Mouse (Mus musculus): ENCODE measurements at regions not wholly inside any gene's neighbourhood (a gene's known extent, or its start where the extent isn't known, plus 50 kb on each side); places are given as distances from the start of the nearest gene placed in this dataset.

DNA sequence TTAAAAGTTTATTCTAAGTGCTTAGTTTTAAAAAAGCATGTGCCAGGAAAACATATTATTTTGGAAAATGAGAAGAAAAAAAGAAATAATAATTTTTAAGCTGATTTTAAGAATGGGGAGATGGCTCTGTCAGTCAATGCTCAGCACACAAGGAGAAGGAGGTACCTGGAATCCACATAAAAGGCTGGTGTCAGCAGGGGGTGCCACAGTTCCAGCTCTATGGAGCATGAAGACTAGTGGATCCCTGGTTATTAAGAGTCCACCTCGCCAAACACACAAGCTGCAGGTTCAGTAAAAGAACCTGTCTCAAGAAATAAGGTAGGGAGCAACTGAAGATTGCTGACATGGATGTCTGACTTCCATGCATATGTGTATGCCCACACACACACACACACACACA, 115.4 kb upstream of the Cacna2d3 start:
- no peak overlapping the region for H3K27ac ChIP-seq (replicated peaks)

DNA sequence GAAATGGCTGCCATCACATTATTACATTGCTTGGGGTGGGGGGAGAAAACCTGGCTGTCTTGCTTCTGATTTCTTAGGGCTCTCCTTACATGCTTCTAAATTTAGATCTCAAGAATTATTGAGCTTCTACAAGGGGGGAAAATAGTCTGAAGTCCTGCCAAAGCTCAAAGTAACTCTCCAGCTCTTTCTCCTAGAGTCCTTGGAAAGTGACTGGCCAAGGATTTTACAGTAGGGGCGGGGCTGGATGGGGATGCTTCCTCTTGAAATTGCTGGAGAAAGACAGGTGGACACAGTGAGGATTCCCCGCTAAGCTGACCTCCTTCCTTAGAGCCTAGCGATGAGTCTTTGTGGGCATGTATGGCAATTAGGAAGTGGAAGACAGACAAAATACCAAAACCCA, 117.9 kb upstream of the Cacna2d3 start:
- no peak for ATAC-seq (ENCODE audit: low FRiP score)

More for the DNA sequence above, 115.4 kb upstream of the Cacna2d3 start:
- no peaks in the 10 kb centered on the region for H3K27me3 ChIP-seq (replicated peaks)
- H3K9ac ChIP-seq (replicated peaks) = no peak overlapping the region
- WGBS = 74% methylated on average over 1 of the region's 1 CpGs
- no peak overlapping the region for H3K4me3 ChIP-seq (replicated peaks)
- H3K4me2 ChIP-seq = no peak overlapping the region
- H3K9me3 ChIP-seq (replicated peaks) = no peaks in the 10 kb centered on the region
- H3K36me3 ChIP-seq = no peaks in the 10 kb centered on the region
- no peaks in the 10 kb centered on the region for H3K4me1 ChIP-seq
- ATAC-seq (ENCODE audit: low FRiP score) = no peak

DNA sequence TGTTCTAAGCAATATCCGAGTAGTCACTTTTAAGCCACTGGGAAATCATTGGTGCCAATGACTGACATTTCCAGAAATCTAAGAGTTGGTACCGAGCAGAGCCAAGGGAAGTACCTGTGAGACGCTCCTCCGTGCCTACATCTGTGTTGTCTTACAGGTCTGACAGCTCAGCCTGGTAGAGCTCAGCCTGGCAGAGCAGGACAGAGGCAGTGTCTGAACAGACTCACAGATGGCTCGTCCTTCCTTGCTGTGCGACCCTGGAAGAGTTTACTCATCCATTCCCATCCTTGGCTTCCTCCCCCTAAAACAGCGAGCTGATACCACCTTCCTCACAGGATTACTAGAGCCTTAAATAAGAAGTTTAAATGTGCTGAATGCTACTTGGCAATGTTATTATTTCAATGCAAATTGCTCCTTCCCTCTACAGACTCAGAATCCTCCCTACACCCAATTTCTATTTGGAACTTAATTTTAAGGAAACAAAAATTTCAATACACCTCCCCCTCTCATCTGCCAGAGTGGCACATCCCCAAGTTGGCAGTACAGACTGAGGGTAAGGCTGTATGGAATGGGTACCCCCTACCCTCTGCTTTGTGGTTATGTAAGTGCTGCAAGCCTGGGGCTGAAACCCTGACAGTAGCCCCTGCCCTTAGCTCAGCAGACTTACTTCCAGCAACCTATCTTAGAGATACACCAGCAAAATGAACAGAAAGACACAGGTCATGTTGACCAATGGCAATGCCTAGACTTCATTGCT, 119.9 kb upstream of the Cacna2d3 start:
- Histone ChIP-seq H3K27ac (replicated peaks) (no peak overlapping the region), H3K36me3 (no peaks in the 10 kb centered on the region), H3K4me3 (replicated peaks) (no peak overlapping the region), H3K4me1 (no peaks in the 10 kb centered on the region), H3K4me2 (no peak overlapping the region), H3K9me3 (replicated peaks) (no peaks in the 10 kb centered on the region), H3K9ac (replicated peaks) (no peak overlapping the region), H3K27me3 (replicated peaks) (no peaks in the 10 kb centered on the region)
- WGBS = 90% methylated on average over 7 of the region's 7 CpGs
- no peak for ATAC-seq (ENCODE audit: low FRiP score)

More for the DNA sequence above, 117.9 kb upstream of the Cacna2d3 start:
- H3K4me1 ChIP-seq = no peaks in the 10 kb centered on the region
- H3K9ac ChIP-seq (replicated peaks) = no peak overlapping the region
- H3K36me3 ChIP-seq = no peaks in the 10 kb centered on the region
- H3K27ac ChIP-seq (replicated peaks) = no peak overlapping the region
- no peaks in the 10 kb centered on the region for H3K27me3 ChIP-seq (replicated peaks)
- WGBS = 89% methylated on average over 3 of the region's 3 CpGs
- H3K4me2 ChIP-seq = no peak overlapping the region
- no peak overlapping the region for H3K4me3 ChIP-seq (replicated peaks)
- H3K9me3 ChIP-seq (replicated peaks) = no peaks in the 10 kb centered on the region

DNA sequence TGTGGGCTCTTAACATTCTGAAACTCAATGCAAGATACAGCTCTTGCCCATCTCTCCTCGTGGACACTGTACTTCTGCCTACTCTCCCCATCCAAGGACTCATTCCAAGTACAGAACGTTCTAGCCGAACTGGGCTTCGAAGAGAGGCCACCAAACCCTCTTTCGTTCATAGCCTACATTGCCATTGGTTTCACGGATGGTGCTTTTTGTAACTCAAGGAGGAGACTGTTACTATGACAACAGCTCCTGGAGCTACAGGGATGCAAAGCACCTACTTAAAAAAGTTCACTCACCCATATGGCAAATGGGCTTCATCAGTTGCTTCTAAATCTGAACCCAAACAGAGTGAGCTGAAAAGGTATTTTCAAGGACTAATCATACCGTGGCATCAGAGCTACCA, 120.4 kb upstream of the Selenok start:
- Histone ChIP-seq H3K27ac (replicated peaks) (no peak overlapping the region), H3K9ac (replicated peaks) (no peak overlapping the region), H3K9me3 (replicated peaks) (no peaks in the 10 kb centered on the region), H3K27me3 (replicated peaks) (no peaks in the 10 kb centered on the region), H3K36me3 (no peaks in the 10 kb centered on the region), H3K4me3 (replicated peaks) (no peak overlapping the region), H3K4me2 (no peak overlapping the region), H3K4me1 (peaks cover 17% of the 10 kb centered on the region)
- WGBS = 78% methylated on average over 7 of the region's 7 CpGs
- no peak for ATAC-seq (ENCODE audit: low FRiP score)

DNA sequence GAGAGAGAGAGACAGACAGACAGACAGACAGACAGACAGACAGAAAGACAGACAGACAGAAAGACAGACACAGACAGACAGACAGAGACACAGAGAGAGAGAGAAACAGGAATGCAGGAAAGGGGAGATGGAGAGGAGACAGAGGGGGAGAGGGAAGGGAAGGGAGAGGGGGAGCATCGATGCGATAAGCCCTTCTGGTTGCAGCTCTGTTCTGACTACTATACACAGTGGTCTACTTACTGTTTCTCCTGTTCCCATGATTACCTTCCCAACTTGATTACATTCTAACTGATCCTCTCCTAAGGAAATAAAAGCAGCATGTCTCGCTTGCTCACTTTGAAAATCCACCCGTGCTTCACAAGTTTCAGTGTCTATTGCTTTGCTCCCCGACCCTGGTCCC, 116.8 kb upstream of the Selenok start:
- no peak overlapping the region for H3K9ac ChIP-seq (replicated peaks)
- H3K4me3 ChIP-seq (replicated peaks) = no peak overlapping the region
- no peaks in the 10 kb centered on the region for H3K9me3 ChIP-seq (replicated peaks)
- no peaks in the 10 kb centered on the region for H3K36me3 ChIP-seq
- H3K27ac ChIP-seq (replicated peaks) = peak overlapping the region; percentile 48
- no peak overlapping the region for H3K4me2 ChIP-seq
- 42% methylated on average over 5 of the region's 5 CpGs for WGBS
- peaks cover 17% of the 10 kb centered on the region for H3K4me1 ChIP-seq
- no peaks in the 10 kb centered on the region for H3K27me3 ChIP-seq (replicated peaks)
- ATAC-seq (ENCODE audit: low FRiP score) = peak; percentile 75

DNA sequence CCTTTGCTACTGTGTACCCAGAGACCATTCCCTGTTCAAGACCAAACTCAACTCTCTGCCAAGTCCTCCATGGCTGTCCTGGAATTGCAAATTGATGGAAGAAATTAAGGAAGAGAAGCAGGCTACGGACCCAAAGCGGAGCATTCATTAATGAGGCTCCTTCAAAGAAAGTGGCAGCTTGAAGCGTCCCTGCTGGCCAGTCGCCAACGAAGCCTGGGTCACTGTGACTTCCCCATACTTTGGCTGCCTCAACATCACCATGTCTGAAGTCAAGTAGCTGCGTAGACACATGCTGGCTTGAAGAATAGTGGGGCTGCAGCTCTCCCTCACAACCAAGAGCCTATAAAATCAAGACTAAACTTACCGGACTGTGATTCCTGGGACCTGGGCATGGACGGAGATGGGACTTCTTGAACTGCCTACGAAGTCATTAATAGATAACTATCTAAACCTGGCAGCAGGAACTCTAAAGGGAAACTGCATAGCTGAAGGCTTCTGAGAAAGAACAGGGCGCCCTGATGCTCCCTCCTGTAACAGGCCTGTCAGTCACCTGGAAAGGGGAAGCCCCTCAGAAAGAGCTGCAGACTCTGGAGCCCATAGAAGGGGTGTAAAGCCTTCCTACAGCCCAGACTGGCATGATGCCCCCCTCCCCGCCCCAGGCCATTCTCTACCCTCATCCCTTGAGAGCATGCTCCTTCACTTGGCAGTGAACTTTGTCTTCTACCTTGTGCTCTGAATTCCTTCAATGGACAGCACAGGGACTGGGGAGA, 116.0 kb upstream of the Selenok start:
- Histone ChIP-seq H3K36me3 (no peaks in the 10 kb centered on the region), H3K4me2 (no peak overlapping the region), H3K27ac (replicated peaks) (peak overlapping the region; percentile 48; the same call in 1 of the 2 replicates), H3K4me1 (peaks cover 17% of the 10 kb centered on the region), H3K9me3 (replicated peaks) (no peaks in the 10 kb centered on the region), H3K4me3 (replicated peaks) (no peak overlapping the region), H3K9ac (replicated peaks) (no peak overlapping the region), H3K27me3 (replicated peaks) (no peaks in the 10 kb centered on the region)
- 68% methylated on average over 11 of the region's 11 CpGs for WGBS
- ATAC-seq (ENCODE audit: low FRiP score) = no peak

DNA sequence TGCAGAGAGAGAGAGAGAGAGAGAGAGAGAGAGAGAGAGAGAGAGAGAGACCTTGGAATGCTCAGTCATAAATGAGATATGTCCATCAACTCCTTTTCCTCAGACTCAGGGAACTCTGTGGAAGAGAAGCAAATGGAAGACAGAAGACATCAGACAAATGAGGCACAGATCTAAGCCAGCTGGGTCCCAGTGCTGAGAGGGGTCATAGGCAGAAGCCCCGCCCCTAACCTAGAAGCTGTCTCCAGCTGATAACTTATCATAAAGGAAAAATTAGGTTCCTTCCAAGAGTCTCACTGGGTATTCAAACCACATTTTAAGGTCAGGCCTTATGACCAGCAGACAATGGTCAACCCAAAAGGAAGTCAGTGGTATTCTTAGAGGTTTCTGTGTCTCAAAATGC, 106.1 kb upstream of the Selenok start:
- no peaks in the 10 kb centered on the region for H3K36me3 ChIP-seq
- no peak overlapping the region for H3K9ac ChIP-seq (replicated peaks)
- H3K9me3 ChIP-seq (replicated peaks) = no peaks in the 10 kb centered on the region
- 100% methylated on average over 1 of the region's 1 CpGs for WGBS
- H3K27ac ChIP-seq (replicated peaks) = no peak overlapping the region
- H3K4me1 ChIP-seq = no peaks in the 10 kb centered on the region
- no peak overlapping the region for H3K4me3 ChIP-seq (replicated peaks)
- ATAC-seq (ENCODE audit: low FRiP score) = no peak
- H3K4me2 ChIP-seq = no peak overlapping the region
- H3K27me3 ChIP-seq (replicated peaks) = no peaks in the 10 kb centered on the region

DNA sequence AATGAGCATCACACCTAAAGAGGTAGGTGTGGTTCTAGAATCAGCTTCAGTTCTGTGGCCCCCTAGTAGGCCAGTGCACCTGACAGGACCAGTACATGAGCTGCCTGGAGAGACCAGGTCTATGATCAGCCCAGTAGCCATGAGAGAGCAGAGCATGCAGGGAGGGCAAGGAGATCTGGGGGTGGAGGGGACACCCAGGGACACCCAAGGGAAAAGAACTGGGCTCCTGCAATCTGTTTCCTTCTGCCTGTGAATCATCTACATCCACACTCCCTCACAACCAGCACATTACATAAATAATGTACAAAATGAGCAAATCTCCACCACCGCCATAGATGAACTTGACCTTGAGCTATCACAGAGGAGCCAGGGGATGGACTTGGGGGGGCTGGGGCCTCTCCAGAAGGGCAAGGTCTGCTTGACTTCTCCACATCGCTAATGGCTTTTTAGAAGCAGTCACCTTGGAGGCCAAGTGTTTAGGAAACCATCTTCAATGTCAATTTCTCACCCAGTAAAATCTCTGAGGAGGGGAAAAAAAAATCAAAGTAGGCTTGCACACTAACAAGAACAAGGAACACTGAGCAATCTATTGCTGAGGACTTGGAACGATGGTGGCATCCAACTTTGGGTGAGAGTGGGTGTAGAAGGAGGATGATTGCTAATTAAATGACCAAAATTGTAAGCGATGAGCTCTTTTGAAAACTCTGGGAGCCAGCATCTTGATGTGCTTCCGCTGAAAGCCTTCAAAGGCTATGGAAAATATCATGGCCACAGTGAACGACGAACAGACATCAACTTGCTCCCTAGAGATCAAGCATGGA, 101.4 kb upstream of the Selenok start:
- Histone ChIP-seq H3K9ac (replicated peaks) (no peak overlapping the region), H3K36me3 (no peaks in the 10 kb centered on the region), H3K27me3 (replicated peaks) (no peaks in the 10 kb centered on the region), H3K4me2 (no peak overlapping the region), H3K9me3 (replicated peaks) (no peaks in the 10 kb centered on the region), H3K4me1 (no peaks in the 10 kb centered on the region), H3K4me3 (replicated peaks) (no peak overlapping the region), H3K27ac (replicated peaks) (no peak overlapping the region)
- no peak for ATAC-seq (ENCODE audit: low FRiP score)
- 93% methylated on average over 7 of the region's 7 CpGs for WGBS

DNA sequence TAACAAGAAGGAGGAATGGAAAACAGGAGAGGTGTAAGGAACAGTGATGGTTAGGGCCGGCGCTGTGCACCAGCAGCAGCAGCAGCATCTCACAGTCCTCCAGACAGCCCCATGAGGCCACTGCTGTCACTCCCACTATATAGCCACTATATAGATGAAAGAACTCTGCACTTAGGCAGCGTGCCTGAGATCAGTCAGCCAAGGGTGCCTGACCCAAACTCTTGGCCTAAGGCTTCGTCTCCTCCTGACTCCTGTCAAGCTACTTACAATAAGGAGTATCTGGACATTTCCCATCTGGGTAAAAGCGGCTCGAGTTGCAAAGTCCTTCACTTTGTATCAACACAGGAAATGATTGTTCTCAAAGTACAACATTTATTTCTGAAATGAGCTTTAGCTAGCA, 100.8 kb upstream of the Selenok start:
- Histone ChIP-seq H3K4me2 (no peak overlapping the region), H3K4me3 (replicated peaks) (no peak overlapping the region), H3K4me1 (no peaks in the 10 kb centered on the region), H3K9me3 (replicated peaks) (no peaks in the 10 kb centered on the region), H3K27ac (replicated peaks) (no peak overlapping the region), H3K36me3 (no peaks in the 10 kb centered on the region), H3K27me3 (replicated peaks) (no peaks in the 10 kb centered on the region), H3K9ac (replicated peaks) (no peak overlapping the region)
- 65% methylated on average over 6 of the region's 6 CpGs for WGBS
- no peak for ATAC-seq (ENCODE audit: low FRiP score)

DNA sequence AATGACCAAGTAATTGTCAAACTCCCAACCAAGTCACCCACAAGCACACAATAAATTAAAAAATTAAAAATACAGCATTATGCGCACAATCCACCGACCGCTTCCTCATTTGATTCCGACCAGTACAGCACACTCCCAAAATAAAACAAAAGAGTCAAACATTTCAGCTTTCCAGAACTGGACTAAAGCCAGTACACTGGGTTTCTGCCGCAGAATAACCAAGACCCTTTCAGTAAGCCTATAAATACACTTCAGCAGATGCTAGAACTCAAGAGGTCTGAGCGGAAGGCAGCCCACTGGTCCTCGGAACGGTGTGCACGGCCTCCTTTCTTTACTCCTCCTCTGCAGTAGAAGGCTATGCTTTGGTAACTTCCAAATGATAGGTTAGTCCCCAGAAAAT, 98.2 kb upstream of the Selenok start:
- Histone ChIP-seq H3K4me1 (no peaks in the 10 kb centered on the region), H3K27me3 (replicated peaks) (no peaks in the 10 kb centered on the region), H3K4me3 (replicated peaks) (no peak overlapping the region), H3K36me3 (no peaks in the 10 kb centered on the region), H3K4me2 (no peak overlapping the region), H3K27ac (replicated peaks) (no peak overlapping the region), H3K9me3 (replicated peaks) (no peaks in the 10 kb centered on the region), H3K9ac (replicated peaks) (no peak overlapping the region)
- WGBS = 88% methylated on average over 9 of the region's 9 CpGs
- no peak for ATAC-seq (ENCODE audit: low FRiP score)

DNA sequence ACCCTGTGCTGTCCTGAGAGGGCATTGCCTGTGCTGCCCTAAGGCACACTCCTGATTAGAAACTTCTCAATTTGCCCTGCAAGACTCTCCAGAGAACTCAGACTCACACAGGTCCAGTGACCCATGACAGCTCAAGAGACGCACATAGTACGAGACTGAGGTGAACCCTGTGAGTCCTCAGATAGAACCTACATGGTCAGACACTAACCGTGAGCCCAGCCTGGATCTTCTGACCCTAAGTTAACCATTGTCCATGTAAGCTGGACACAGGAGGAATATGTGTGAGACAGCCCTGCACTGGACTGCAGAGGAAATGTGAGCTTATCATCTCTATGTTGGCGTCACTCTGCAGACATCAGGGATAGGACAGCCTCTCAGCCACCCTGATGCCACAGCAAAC, 91.4 kb upstream of the Selenok start:
- Histone ChIP-seq H3K36me3 (no peaks in the 10 kb centered on the region), H3K9me3 (replicated peaks) (no peaks in the 10 kb centered on the region), H3K27me3 (replicated peaks) (no peaks in the 10 kb centered on the region), H3K4me3 (replicated peaks) (no peak overlapping the region), H3K4me1 (0 out of 2 replicates have a peak, but pooled peaks cover 6% of the 10 kb centered on the region), H3K27ac (replicated peaks) (no peak overlapping the region), H3K4me2 (no peak overlapping the region), H3K9ac (replicated peaks) (no peak overlapping the region)
- WGBS = 93% methylated on average over 4 of the region's 4 CpGs
- no peak for ATAC-seq (ENCODE audit: low FRiP score)

Measured in neural tube, embryonic 15.5 days (tissue).